Mouse (Mus musculus) c-Kit-positive CD71-positive TER-119-negative erythroid progenitor cells, embryonic 14.5 days (primary cell): ENCODE data around the gene Arhgef16.
A peak's percentile ranks its signal among the peaks of the same experiment; 100 is the strongest.

Experiments used
- DNase-seq: peaks from one replicate; pipeline ENCODE4 v3.0.0-alpha.2; 2013; ENCODE audit warnings: low read depth

The Arhgef16 gene

GRCm38 (mm10) chr4:154301466-154301881 lies at the start of gene Arhgef16:
Gene Arhgef16 (minus strand): TSS chr4:154301676.
- DNase-seq, result peak; percentile 13

DNA sequence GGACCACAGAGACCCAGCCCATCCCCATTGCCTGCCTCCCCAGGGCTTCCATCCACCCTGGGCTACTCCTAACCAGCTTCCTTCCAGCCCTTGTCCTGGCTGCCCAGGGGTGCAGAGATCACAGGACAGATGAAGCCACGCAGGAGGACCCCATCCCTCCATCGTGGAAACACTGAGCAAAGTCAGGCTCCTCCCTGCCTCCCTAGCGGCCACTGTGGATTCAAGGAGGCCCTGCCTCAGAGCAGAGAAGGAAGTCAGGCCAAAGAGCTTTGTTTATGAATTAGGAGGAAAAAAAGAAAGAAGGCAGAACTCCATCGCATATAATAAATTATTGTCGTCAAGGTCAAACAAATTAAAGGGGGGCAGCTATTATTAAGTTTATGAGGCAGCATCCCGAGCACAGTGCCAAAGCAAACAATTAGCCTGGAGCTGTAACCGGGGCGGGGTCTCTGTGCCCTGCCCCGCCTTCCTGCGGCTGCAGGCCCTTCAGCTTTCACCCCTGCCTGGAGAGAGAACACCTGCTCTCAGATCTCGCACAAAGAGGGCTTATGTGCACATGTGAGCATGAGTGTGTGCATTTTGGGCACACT lies 46.8 kb upstream of the Arhgef16 start:
- DNase-seq, result no peak

DNA sequence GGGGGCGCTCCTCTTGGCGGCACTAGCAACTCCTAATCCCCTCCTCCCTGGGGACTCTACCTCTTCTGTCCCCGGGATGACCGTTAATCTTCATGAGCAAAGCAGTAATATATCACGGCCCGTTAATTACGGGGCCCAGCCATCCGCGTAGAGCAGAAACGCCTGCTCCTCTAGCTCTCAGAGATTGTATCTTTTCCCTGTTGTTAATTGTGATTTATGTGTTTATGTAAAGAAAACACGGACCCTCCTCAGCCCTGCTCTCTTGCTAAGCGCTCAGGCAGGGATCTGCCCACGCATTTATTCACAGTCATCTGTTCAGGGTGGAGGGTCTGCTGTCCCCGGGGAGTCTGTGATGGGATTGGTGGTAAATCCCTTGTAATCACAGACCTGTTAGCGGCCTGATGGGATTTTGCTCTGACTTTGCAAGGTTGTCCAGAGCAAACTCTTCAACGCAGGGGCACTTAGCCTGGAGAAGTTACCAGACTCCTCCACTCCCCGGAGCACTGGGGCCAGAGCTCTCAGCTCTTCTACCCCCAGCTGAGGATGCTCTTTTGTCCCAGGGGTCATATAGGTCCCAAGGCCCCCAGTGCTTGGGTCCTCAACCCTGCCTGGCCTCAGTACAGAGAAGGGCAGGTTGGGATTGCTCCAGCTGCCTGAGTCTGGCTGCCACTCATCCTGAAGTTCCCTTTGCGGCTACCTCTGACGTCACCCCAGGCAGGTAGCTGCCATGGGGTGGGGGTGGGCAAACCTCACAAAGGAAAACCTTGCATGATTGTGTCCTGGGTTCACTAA lies 45.5 kb upstream of the Arhgef16 start:
- no peak for DNase-seq

- no peak for DNase-seq
Observed at GRCm38 (mm10) chr4:154336650-154337049, 35.2 kb upstream of the Arhgef16 start.

DNA sequence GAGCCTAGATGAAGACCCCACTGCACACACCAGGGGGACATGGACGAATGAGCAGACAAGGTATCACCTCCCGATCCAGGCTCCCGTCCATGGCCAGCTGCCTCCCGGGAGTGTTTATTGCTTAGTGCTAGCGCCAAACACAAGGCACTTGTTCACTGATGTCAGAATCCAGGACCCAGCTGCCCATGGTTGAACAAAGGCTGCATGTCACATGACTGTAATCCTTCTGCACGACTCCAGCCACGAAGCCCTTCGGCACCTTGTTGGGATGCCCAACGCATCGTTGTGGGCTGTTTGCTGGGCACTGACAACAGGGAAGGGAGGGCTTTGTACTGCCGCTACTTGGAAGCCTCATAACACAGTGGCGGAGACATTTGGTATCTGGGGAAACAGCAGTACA lies 34.3 kb upstream of the Arhgef16 start, which contains the start of gene B230104I21Rik:
Gene B230104I21Rik (plus strand): TSS at position 367 of the 400 bp plus-strand sequence.
- DNase-seq, result no peak

- peak; percentile 9 for DNase-seq
Observed at GRCm38 (mm10) chr4:154334699-154335402, 33.4 kb upstream of the Arhgef16 start.

- DNase-seq, result no peak
Observed at GRCm38 (mm10) chr4:154333300-154333699, 31.8 kb upstream of the Arhgef16 start.

- no peak for DNase-seq
Observed at GRCm38 (mm10) chr4:154331271-154331670, 29.8 kb upstream of the Arhgef16 start.

DNA sequence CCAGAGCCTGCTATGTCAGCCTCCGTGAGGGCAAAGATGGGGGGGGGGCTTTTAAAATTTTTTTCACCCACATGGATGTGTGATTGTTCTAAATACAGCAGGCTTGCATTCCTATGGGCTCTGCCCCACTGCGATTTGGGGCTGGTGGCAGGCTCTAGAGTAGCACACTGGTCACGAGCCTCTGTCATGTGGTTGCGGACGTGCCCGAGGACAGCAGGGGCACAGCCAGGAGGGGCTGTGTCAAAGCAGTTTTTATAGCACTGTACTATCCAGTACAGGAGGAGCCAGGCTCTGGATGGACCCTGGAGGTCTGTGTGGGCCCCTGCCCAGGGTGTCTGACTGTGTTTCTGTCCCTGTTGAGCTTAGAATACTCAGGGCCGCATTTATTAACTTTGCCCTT lies 28.5 kb upstream of the Arhgef16 start:
- DNase-seq, result no peak

DNA sequence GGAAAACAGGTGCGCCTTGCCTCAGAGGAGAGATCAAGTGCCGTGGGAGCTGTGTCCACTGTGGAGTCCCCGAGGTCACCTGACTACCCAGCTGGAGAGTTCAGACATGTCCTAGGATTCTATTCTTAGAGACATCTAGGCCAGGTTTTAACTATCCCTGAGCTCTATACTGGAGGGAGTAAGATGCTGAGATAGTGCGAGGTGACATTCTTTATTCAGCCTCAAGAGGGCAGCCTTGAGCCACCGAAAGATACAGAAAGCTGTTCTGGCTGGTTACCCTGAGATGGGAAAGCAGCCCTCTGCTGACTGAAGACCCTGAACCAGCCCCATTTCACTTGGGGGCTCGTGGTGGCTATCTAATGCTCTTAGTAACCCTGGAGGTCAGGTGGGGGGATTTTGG lies 27.4 kb upstream of the Arhgef16 start:
- DNase-seq, result peak; percentile 32

DNA sequence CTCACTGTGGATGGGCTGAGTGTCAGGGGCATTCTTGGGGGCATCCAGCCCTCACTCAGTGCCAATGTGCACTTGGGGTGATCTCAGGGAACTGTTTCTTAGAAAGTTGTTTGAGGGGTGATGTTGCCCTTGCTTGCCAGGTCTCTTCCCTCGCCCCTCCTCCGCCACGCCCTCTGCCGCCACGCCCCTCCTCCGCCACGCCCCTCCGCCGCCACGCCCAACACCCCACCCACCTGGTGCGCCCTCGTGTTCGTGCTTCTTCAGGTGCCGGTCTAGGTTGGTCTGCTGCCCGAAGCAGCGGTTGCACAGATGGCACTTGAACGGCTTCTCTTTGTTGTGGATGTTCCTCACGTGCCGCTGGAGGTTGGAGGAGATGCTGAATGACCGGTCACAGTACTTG lies 27.0 kb upstream of the Arhgef16 start:
- DNase-seq, result no peak

GRCm38 (mm10) chr4:154325410-154325809 lies 23.9 kb upstream of the Arhgef16 start:
- no peak for DNase-seq

DNA sequence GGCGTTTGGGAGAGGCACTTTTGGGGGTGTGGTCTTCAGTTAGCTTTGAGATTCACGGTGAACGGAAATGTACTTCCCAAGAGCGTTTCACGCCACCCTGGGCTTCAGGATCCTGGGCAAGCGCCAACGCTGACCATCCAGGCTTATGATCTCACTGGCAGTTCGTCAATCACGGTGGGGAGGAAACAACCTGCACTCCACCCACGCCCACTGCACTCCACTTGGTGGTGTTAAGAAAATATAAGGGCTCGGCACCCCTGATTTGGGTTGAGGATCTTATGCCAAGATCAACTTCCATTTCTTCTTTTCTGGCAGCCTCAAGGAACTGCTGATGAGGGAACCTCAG lies 12.1 kb upstream of the Arhgef16 start:
- no peak for DNase-seq

DNA sequence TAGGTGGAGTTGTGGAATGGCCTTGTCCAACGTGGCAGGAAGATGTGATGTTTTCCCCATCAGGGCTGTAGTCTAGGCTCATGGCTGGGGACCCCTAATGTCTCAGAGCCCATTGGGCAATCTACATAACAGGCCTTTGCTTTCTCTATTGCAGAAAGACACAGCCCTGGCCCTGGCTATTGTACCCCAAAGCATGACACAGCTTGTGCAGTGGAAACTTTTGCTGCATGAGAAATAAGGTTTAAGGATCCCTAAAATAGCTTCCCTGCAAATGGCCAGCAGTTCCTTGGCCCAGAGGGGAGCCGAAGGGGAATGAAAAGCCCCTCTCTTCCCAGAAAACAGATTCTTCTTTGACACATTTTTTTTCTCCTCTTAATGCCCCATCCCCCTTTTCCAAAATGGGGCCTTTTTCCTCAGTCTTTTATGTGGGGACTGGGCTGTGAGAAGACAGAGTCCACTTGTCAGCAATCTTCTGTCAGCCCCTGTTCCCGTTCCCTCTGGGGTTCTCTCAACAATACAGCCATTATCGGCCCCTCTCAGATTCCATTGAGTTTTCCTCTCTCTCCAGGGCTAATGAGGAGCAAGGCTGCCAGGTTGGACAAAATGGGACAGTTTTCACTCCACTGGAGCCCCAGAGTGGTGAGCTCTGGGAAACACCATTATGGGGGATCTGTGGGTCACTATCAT lies 11.6 kb upstream of the Arhgef16 start:
- DNase-seq, result no peak

DNA sequence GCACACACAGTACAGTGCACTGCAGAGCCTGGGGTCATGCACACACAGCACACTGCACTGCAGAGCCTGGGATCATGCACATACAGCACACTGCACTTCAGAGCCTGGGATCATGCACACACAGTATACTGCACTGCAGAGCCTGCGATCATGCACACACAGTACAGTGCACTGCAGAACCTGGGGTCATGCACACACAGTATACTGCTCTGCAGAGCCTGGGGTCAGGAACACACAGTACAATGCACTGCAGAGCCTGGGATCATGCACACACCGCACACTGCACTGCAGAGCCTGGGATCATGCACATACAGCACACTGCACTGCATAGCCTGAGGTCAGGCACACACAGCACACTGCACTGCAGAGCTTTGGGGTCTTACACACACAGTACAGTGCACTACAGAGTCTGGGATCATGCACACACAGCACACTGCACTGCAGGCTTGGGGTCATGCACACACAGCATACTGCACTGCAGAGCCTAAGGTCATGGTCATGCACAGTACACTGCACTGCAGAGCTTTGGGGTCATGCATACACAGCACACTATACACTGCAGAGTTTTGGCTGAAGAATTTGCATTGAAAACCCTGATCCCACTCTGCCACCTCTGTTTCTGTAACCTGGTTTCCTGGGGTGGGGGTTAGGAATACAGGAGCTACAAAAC lies 10.8 kb upstream of the Arhgef16 start:
- no peak for DNase-seq

GRCm38 (mm10) chr4:154310576-154311262 lies 9.2 kb upstream of the Arhgef16 start:
- no peak for DNase-seq

- DNase-seq, result no peak
Observed at GRCm38 (mm10) chr4:154309131-154309530, 7.7 kb upstream of the Arhgef16 start.

DNA sequence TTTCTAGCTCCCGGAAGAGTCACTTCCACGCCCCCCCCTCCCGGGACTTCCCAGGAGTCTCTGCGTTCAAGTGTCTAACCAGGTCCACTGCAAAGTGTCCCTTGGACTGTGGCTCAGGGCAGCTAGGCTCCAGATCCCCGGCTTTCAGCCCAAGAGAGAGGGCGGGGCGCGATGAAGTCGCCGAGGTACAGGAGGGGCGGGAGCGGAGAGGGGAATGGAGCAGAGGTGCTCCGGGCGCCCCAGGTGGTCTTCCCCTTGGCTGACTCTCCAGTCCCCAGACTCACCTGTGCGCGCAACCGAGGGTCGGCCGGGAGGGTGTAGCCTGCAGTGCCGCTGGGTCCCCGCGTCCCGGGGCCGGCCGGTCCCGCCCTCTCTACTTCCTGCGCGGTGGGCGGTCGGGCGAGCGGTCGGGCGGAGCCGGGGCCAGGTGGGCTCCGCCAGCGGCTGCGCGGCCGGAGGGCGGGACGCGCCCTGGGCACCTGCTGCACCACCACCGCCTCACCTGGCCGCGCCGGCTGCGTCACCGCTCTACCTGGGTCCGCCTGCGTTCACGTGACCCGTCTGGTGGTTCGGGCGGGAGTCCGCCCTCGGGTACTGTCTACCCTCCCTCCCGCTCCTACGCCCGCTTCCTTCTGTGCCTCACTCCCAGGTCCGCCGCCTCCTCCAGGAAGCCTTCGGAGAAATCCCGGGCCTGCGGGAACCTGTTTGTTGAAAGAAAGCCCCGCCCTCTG lies 1.8 kb downstream of the Arhgef16 start:
- DNase-seq, result no peak

DNA sequence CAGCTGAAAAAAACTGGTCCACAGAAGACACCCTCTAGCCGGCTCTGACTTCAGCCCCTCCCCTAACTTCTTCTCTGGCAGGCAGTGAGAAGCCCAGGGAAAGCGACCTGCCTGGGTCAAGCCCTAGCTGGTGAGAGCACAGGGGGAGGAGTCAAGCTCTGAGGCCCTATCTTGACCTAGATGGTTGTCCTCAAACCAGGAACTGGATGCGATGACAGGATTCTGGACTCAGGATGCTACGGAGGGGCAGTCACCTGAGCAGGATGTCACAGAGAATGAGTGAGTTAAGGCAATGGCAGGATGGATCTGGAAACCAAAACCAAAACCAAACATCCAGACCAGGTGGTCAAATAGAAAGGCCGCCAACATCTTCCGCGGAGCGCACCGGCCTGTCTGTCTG lies 3.7 kb downstream of the Arhgef16 start:
- DNase-seq, result no peak

- no peak for DNase-seq
Observed at GRCm38 (mm10) chr4:154294262-154294731, 7.2 kb downstream of the Arhgef16 start.
